Mouse (Mus musculus): ENCODE results near the gene Cpeb3.

Gene Cpeb3

GRCm38 (mm10) chr19:37032364-37032763 is 176.0 kb downstream of the Cpeb3 start:
- no peak for DNase-seq (ENCODE audit: low read depth)

GRCm38 (mm10) chr19:37031446-37031845 is 177.0 kb downstream of the Cpeb3 start:
- no peak for DNase-seq (ENCODE audit: low read depth)

GRCm38 (mm10) chr19:37029771-37030170 is 178.6 kb downstream of the Cpeb3 start:
- no peak for DNase-seq (ENCODE audit: low read depth)

GRCm38 (mm10) chr19:37026408-37026807 is 182.0 kb downstream of the Cpeb3 start:
- DNase-seq (ENCODE audit: low read depth) = no peak

GRCm38 (mm10) chr19:37025839-37026319 is 182.5 kb downstream of the Cpeb3 start:
- no peak for DNase-seq (ENCODE audit: low read depth)

GRCm38 (mm10) chr19:37022146-37022545 is 186.3 kb downstream of the Cpeb3 start:
- no peak for DNase-seq (ENCODE audit: low read depth)

- DNase-seq (ENCODE audit: low read depth) = no peak
Observed at GRCm38 (mm10) chr19:37020951-37021350, 187.4 kb downstream of the Cpeb3 start.

GRCm38 (mm10) chr19:37020531-37020930 is 187.9 kb downstream of the Cpeb3 start:
- DNase-seq (ENCODE audit: low read depth) = no peak

GRCm38 (mm10) chr19:37018931-37019330 is 189.5 kb downstream of the Cpeb3 start:
- DNase-seq (ENCODE audit: low read depth) = no peak

GRCm38 (mm10) chr19:37018411-37018810 is 190.0 kb downstream of the Cpeb3 start:
- no peak for DNase-seq (ENCODE audit: low read depth)

- DNase-seq (ENCODE audit: low read depth) = no peak
Observed at GRCm38 (mm10) chr19:37016890-37017289, 191.5 kb downstream of the Cpeb3 start.

- no peak for DNase-seq (ENCODE audit: low read depth)
Observed at GRCm38 (mm10) chr19:37014173-37014939, 194.0 kb downstream of the Cpeb3 start.

GRCm38 (mm10) chr19:37013461-37013860 is 194.9 kb downstream of the Cpeb3 start:
- no peak for DNase-seq (ENCODE audit: low read depth)

- no peak for DNase-seq (ENCODE audit: low read depth)
Observed at GRCm38 (mm10) chr19:37009878-37010281, 198.5 kb downstream of the Cpeb3 start.

GRCm38 (mm10) chr19:37004557-37004956 is 203.8 kb downstream of the Cpeb3 start:
- DNase-seq (ENCODE audit: low read depth) = no peak
